In genomic region chr6:105677149-105678031, GRCm38 (mm10) we compare ENCODE assay signal across 8 mouse cellular contexts. TPM values are rescaled to one million over a fixed set of nuclear protein-coding genes. Genes with fewer than 3 reads are reported as not detected.
A peak's percentile ranks its signal among the peaks of the same experiment; 100 is the strongest.
DNase-seq lines count a peak whose midpoint lies in the region; ATAC-seq lines count a peak whose summit lies in the region.

Cntn4 (plus strand) TSS chr6:105677660.

- no peaks in the 10 kb centered on the region for H3K36me3 ChIP-seq in liver, embryonic 12.5 days
- no peaks in the 10 kb centered on the region for H3K36me3 ChIP-seq in neural tube, embryonic 12.5 days

- 7% methylated on average over 38 of the region's 40 CpGs for WGBS in liver, embryonic 12.5 days (ENCODE audit: insufficient replicate concordance)
- 2% methylated on average over 40 of the region's 40 CpGs for WGBS in neural tube, embryonic 12.5 days

- H3K4me3 ChIP-seq in liver, embryonic 12.5 days, result no peak within 1 kb of the TSS
- H3K4me3 ChIP-seq in neural tube, embryonic 12.5 days, result peak within 1 kb of the TSS; percentile 43

- H3K4me1 ChIP-seq in liver, embryonic 12.5 days, result no peaks in the 10 kb centered on the region
- H3K4me1 ChIP-seq in neural tube, embryonic 12.5 days, result peaks cover 7% of the 10 kb centered on the region; the same call in 1 of the 2 replicates

- H3K9ac ChIP-seq in liver, embryonic 12.5 days, result no peak within 1 kb of the TSS
- peak within 1 kb of the TSS; percentile 40 for H3K9ac ChIP-seq in neural tube, embryonic 12.5 days

- H3K4me2 ChIP-seq in liver, embryonic 12.5 days, result peak within 1 kb of the TSS; percentile 37
- H3K4me2 ChIP-seq in neural tube, embryonic 12.5 days (replicated peaks), result peak within 1 kb of the TSS; percentile 79

- H3K9me3 ChIP-seq in liver, embryonic 12.5 days (replicated peaks), result no peaks in the 10 kb centered on the region
- no peaks in the 10 kb centered on the region for H3K9me3 ChIP-seq in neural tube, embryonic 12.5 days

- no peak for ATAC-seq in liver, embryonic 12.5 days
- peak; percentile 88 for ATAC-seq in neural tube, embryonic 12.5 days (ENCODE audit: low FRiP score, low read depth)

- H3K27ac ChIP-seq in liver, embryonic 12.5 days, result no peak within 1 kb of the TSS
- H3K27ac ChIP-seq in neural tube, embryonic 12.5 days, result no peak within 1 kb of the TSS

- no peak for DNase-seq in liver
- DNase-seq in cerebellum, postnatal 10 days, result peak; percentile 78 to 81
- peak; percentile 59 to 77 for DNase-seq in frontal cortex, adult 2 months (ENCODE audit: extremely low spot score in 1 of 2, low spot score in 1 of 2)
- DNase-seq in left cerebral cortex, adult 18-20 months (ENCODE audit: low spot score in 2 of 2), result peak; percentile 62 to 79
- DNase-seq in urinary bladder, postnatal 4 days (ENCODE audit: low spot score in 2 of 2), result no peak
- no peak for DNase-seq in spleen, adult 12 weeks (ENCODE audit: low spot score)

- peaks cover 31% of the 10 kb centered on the region for H3K27me3 ChIP-seq in liver, embryonic 12.5 days (replicated peaks)
- peaks cover 34% of the 10 kb centered on the region for H3K27me3 ChIP-seq in neural tube, embryonic 12.5 days (replicated peaks)

RNA-seq across cellular contexts. Expression of gene Cntn4, which starts in this region (rescaled TPM):
- polyA plus RNA-seq in liver, embryonic 12.5 days (2016; fragmentation: Nextera tagmentation; extraction: Ambion mirVana), result 0.11 and 0.17 TPM in 2 replicates
- polyA plus RNA-seq in frontal cortex, adult 2 months (2012; rRNA removed), result 19.2 and 23.9 TPM in 2 replicates
- 10 to 100 TPM; 60.9 to 64.4 TPM for total RNA-seq in left cerebral cortex, adult 18-20 months (2021)
- 7.0 and 9.7 TPM in 2 replicates for polyA plus RNA-seq in neural tube, embryonic 12.5 days (2016; fragmentation: Nextera tagmentation; extraction: Ambion mirVana)

Comparison
In these comparisons a context has a peak if more than half of its experiments do, and no peak if none do; other contexts are left out.
1. DNase-seq: peak in cerebellum, postnatal 10 days (2 of 2), frontal cortex, adult 2 months (2 of 2) and left cerebral cortex, adult 18-20 months (2 of 2); none in liver (single experiment), urinary bladder, postnatal 4 days (0 of 2) and spleen, adult 12 weeks (single experiment).